Mouse (Mus musculus) midbrain, embryonic 15.5 days (tissue): Measurements from ENCODE around the gene Arl2. TPM values are rescaled to one million over a fixed set of nuclear protein-coding genes. Genes with fewer than 3 reads are reported as not detected.
"Not testable (repeated sequence)": the region's sequence is repeated elsewhere in the genome, so short reads cannot be mapped to it uniquely, and the experiment has no call there.

Experiments used
- ATAC-seq: fragments of 200-750 bp; cut with Nextera tagmentation; replicated peaks from 2 replicates; pipeline ENCODE4 v1.8.0; 2017; ENCODE audit warnings: moderate TSS enrichment
- H3K27ac ChIP-seq: fragments of 300-500 bp; sonication (generic); 2 replicates; pipeline ENCODE4 v1.5.1; 2015; ENCODE audit warnings: mild to moderate bottlenecking, inconsistent platforms
- H3K27me3 ChIP-seq: fragments of 300-500 bp; sonication (generic); replicated peaks from 2 replicates; pipeline ENCODE4 v1.6.1; 2015; ENCODE audit warnings: inconsistent platforms
- H3K36me3 ChIP-seq: fragments of 300-500 bp; sonication (generic); replicated peaks from 2 replicates; pipeline ENCODE4 v1.6.1; 2015; ENCODE audit warnings: inconsistent platforms
- H3K4me1 ChIP-seq: fragments of 300-500 bp; sonication (generic); 2 replicates; pipeline ENCODE4 v1.6.1; 2015; ENCODE audit warnings: inconsistent platforms
- H3K4me2 ChIP-seq: fragments of 300-500 bp; sonication (generic); 2 replicates; pipeline ENCODE4 v1.6.1; 2015; ENCODE audit warnings: inconsistent platforms, mild to moderate bottlenecking, moderate library complexity
- H3K4me3 ChIP-seq: fragments of 300-500 bp; sonication (generic); 2 replicates; pipeline ENCODE4 v1.5.1; 2015; ENCODE audit warnings: mild to moderate bottlenecking, inconsistent platforms
- H3K9ac ChIP-seq: fragments of 300-500 bp; sonication (generic); 2 replicates; pipeline ENCODE4 v1.6.1; 2015; ENCODE audit warnings: mild to moderate bottlenecking, inconsistent platforms
- H3K9me3 ChIP-seq: fragments of 300-500 bp; sonication (generic); 2 replicates; pipeline ENCODE4 v1.6.1; 2016; ENCODE audit warnings: inconsistent platforms
- WGBS: fragments of 180-500 bp; shearing (Covaris S2); methylation state at CpG from one replicate; pipeline ENCODE4 v1.1.7; 2015; ENCODE audit warnings: mixed read lengths; 5-methylcytosine and 5-hydroxymethylcytosine counted together
- polyA plus RNA-seq: library from polyadenylated mRNA; unstranded; fragments of >200 nt; fragmentation: Nextera tagmentation; extraction: Ambion mirVana; gene quantifications from 2 replicates; pipeline ENCODE4 v1.2.1, GENCODE M21; 2015

Gene Arl2
- polyA plus RNA-seq, 1 experiment from 2014 or later = 150 TPM

- peaks cover 14% of the 10 kb centered on the region for H3K4me1 ChIP-seq
- H3K9ac ChIP-seq = peak within 1 kb of the TSS; percentile 85
- under 1% methylated on average over 68 of the region's 68 CpGs for whole genome bisulfite sequencing
- no peaks in the 10 kb centered on the region for H3K27me3 ChIP-seq
- H3K9me3 ChIP-seq = no peaks in the 10 kb centered on the region
- H3K36me3 ChIP-seq = peaks cover 7% of the 10 kb centered on the region; the same call in 1 of the 2 replicates
- H3K4me3 ChIP-seq = peak within 1 kb of the TSS; percentile 68
- peak within 1 kb of the TSS; percentile 99 for H3K27ac ChIP-seq
- H3K4me2 ChIP-seq = peak within 1 kb of the TSS; percentile 80
- ATAC-seq = peak; percentile 93
Measured at GRCm38 (mm10) chr19:6140678-6141393, 512 bp downstream of the Arl2 start, which contains the start of gene Batf2. Gene Batf2 (plus strand): TSS chr19:6140983.

- peak overlapping the region; percentile 68 for H3K4me3 ChIP-seq
- H3K9ac ChIP-seq = peak overlapping the region; percentile 85
- H3K36me3 ChIP-seq = peaks cover 12% of the 10 kb centered on the region; the same call in 1 of the 2 replicates
- WGBS = 7% methylated on average over 16 of the region's 16 CpGs
- no peak for ATAC-seq
- peak overlapping the region; percentile 80 for H3K4me2 ChIP-seq
- H3K4me1 ChIP-seq = peaks cover 14% of the 10 kb centered on the region
- H3K27ac ChIP-seq = peak overlapping the region; percentile 99
- H3K27me3 ChIP-seq = no peaks in the 10 kb centered on the region
- no peaks in the 10 kb centered on the region for H3K9me3 ChIP-seq
Measured at GRCm38 (mm10) chr19:6140374-6140677, 1.0 kb downstream of the Arl2 start.

DNA sequence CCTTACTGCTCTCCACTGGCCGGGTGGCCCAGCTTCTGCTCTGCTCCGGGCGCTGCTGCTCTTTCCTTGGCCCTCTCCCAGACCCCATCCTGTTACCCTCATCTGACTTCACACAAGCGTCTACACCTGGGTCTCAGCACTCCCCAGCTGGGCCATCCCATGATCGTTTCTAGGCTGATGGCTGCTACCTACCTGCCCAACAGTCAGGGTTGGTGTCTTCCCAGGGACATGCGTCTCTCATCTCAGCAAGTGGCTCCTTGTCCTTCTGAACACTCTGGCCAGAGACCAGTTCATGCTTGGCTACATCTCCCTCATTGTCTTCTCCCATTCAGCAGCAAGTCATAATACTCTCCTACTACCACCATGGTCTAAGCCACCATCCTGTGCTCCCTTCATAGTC lies 1.6 kb downstream of the Arl2 start:
- Histone ChIP-seq H3K9ac (peak overlapping the region; percentile 85), H3K36me3 (peaks cover 12% of the 10 kb centered on the region; the same call in 1 of the 2 replicates), H3K27ac (peak overlapping the region; percentile 99), H3K9me3 (no peaks in the 10 kb centered on the region), H3K27me3 (no peaks in the 10 kb centered on the region), H3K4me2 (peak overlapping the region; percentile 80), H3K4me1 (peaks cover 14% of the 10 kb centered on the region), H3K4me3 (peak overlapping the region; percentile 68)
- ATAC-seq = no peak
- WGBS = 96% methylated on average over 6 of the region's 6 CpGs

GRCm38 (mm10) chr19:6136397-6136796 lies 5.0 kb downstream of the Arl2 start:
- Histone ChIP-seq H3K27ac (no peak overlapping the region), H3K36me3 (peaks cover 12% of the 10 kb centered on the region; the same call in 1 of the 2 replicates), H3K4me3 (no peak overlapping the region), H3K4me2 (no peak overlapping the region), H3K27me3 (no peaks in the 10 kb centered on the region), H3K4me1 (peaks cover 10% of the 10 kb centered on the region), H3K9ac (no peak overlapping the region), H3K9me3 (no peaks in the 10 kb centered on the region)
- WGBS = 75% methylated on average over 3 of the region's 3 CpGs
- no peak for ATAC-seq

DNA sequence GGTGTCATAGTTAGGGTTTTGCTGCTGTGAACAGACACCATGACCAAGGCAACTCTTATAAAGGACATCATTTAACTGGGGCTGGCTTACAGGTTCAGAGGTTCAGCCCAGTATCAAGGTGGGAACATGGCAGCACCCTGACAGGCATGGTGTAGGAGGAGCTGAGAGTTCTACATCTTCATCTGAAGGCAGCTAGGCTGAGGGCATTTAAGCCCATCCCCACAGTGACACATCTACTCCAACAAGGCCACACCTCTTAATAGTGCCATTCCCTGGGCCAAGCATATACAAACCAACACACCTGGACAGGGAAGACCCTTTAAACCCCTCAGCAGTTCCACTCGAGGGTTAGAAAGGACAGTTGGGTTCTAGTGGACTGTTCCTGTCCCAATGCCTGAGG lies 8.2 kb downstream of the Arl2 start:
- not testable (repeated sequence) for H3K27ac ChIP-seq, H3K9ac ChIP-seq, H3K4me1 ChIP-seq, H3K9me3 ChIP-seq, ATAC-seq, H3K4me3 ChIP-seq, H3K27me3 ChIP-seq, H3K4me2 ChIP-seq
- WGBS = 37% methylated on average over 1 of the region's 1 CpGs
- H3K36me3 ChIP-seq = peaks cover 12% of the 10 kb centered on the region; the same call in 1 of the 2 replicates

GRCm38 (mm10) chr19:6132171-6132827 lies 9.0 kb downstream of the Arl2 start:
- ATAC-seq = no peak
- Histone ChIP-seq H3K27ac (no peak overlapping the region), H3K4me3 (no peak overlapping the region), H3K27me3 (no peaks in the 10 kb centered on the region), H3K9me3 (no peaks in the 10 kb centered on the region), H3K4me1 (peaks cover 8% of the 10 kb centered on the region), H3K4me2 (no peak overlapping the region), H3K36me3 (peaks cover 11% of the 10 kb centered on the region; the same call in 1 of the 2 replicates), H3K9ac (no peak overlapping the region)
- WGBS = 89% methylated on average over 7 of the region's 7 CpGs

GRCm38 (mm10) chr19:6130414-6131128 lies 10.8 kb downstream of the Arl2 start:
- peaks cover 12% of the 10 kb centered on the region for H3K4me1 ChIP-seq
- ATAC-seq, H3K4me3 ChIP-seq, H3K9me3 ChIP-seq, H3K4me2 ChIP-seq, H3K36me3 ChIP-seq, H3K27ac ChIP-seq, H3K27me3 ChIP-seq, H3K9ac ChIP-seq: not testable (repeated sequence)
- WGBS = 81% methylated on average over 7 of the region's 7 CpGs

GRCm38 (mm10) chr19:6127760-6128341 lies 13.5 kb downstream of the Arl2 start, which contains the start of gene Snx15:
Gene Snx15 (minus strand): TSS chr19:6128304.
- Histone ChIP-seq H3K4me1 (peaks cover 12% of the 10 kb centered on the region), H3K27me3 (no peaks in the 10 kb centered on the region), H3K4me2 (peak within 1 kb of the TSS; percentile 56), H3K36me3 (no peaks in the 10 kb centered on the region), H3K9me3 (no peaks in the 10 kb centered on the region), H3K27ac (peak within 1 kb of the TSS; percentile 93), H3K4me3 (peak within 1 kb of the TSS; percentile 55), H3K9ac (peak within 1 kb of the TSS; percentile 67)
- peak; percentile 95 for ATAC-seq
- WGBS = under 1% methylated on average over 32 of the region's 32 CpGs

DNA sequence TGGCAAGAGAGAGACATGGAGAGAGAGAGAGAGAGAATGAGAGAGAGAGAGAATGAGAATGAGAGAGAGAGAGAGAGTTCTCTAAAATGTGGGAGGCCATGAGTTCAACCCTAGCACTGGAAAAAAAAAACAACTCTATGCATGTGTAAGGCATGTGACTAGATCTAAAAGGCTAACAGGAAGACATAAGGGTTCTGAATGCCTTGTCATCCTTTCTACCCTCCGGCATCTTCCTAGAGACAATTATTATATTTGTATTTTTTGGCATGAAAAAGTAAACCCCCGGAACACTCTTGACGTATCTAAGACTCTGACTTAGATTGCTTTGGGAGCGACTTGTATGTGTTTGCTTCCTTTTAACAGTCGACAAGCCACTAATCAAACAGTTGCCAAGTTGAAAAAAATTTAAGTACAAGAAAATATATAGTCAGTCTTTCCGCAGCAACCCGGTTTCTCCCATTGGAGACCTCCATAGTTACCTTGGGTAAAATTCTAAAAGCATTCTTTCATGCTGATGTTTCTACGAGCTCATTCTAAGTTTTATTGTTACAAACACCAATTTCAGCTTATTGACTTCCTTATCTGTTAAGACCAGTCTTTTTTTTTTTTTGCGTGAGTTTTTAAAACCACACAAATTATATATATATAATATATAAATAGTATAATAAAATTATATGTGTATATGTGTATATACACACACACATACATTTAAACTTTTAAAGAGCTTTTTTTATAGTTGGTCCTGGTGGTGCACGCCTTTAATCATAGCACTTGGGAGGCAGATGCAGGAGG lies 14.4 kb downstream of the Arl2 start:
- Histone ChIP-seq H3K27ac (peak overlapping the region; percentile 93), H3K4me1 (peaks cover 12% of the 10 kb centered on the region), H3K9me3 (no peaks in the 10 kb centered on the region), H3K4me3 (peak overlapping the region; percentile 55), H3K27me3 (no peaks in the 10 kb centered on the region), H3K9ac (0 out of 2 replicates have a peak overlapping the region, but pooled peaks have one; percentile 67), H3K4me2 (peak overlapping the region; percentile 56), H3K36me3 (no peaks in the 10 kb centered on the region)
- no peak for ATAC-seq
- 73% methylated on average over 10 of the region's 10 CpGs for WGBS

DNA sequence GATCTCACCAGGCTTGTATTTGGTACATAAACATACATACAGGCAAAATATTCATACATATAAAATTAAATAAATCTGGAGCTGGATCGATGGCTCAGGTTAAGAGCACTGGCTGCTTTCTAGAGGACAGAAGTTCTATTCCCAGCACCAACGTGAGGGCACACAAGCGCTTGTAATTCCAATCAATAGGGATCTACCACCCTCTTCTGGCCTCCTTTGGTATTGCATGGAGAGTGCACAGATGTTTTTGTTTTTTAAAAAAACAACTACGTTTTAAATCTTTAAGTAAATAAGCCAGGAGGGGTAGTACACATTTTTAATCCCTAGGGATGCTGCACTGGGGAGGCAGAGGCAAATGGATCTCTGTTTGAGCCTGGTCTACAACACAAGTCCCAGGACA lies 15.1 kb downstream of the Arl2 start:
- Histone ChIP-seq H3K36me3 (no peaks in the 10 kb centered on the region), H3K4me2 (no peak overlapping the region), H3K27ac (no peak overlapping the region), H3K4me1 (peaks cover 12% of the 10 kb centered on the region), H3K9me3 (no peaks in the 10 kb centered on the region), H3K9ac (no peak overlapping the region), H3K4me3 (no peak overlapping the region), H3K27me3 (no peaks in the 10 kb centered on the region)
- ATAC-seq = no peak
- 24% methylated on average over 4 of the region's 4 CpGs for WGBS

DNA sequence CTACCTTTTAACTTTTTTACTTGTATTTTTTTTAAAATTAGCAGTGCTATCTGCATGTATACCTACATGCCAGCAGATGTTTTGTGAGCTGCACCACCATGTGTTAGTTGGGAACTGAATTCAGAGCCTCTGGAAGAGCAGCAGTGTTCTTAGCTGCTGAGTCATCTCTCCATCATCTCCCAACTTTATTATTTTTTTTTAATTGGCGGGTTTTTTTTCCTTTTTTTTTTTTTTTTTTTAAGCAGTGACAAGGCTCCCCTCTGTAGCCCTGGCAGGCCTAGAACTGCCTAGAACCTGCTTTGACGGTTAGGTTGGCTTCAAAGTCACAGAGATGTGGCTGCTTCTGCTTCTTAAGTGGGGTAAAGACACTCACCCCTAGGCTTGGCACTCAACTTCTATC lies 16.4 kb downstream of the Arl2 start:
- 72% methylated on average over 2 of the region's 2 CpGs for WGBS

More for the DNA sequence above, 16.4 kb downstream of the Arl2 start:
- Histone ChIP-seq H3K4me2 (no peak overlapping the region), H3K27ac (no peak overlapping the region), H3K36me3 (no peaks in the 10 kb centered on the region; the same call in 1 of the 2 replicates), H3K4me3 (no peak overlapping the region), H3K9ac (no peak overlapping the region), H3K4me1 (peaks cover 13% of the 10 kb centered on the region), H3K9me3 (no peaks in the 10 kb centered on the region), H3K27me3 (no peaks in the 10 kb centered on the region)
- no peak for ATAC-seq
